Mouse (Mus musculus) hindbrain, embryonic 14.5 days (tissue): ENCODE measurements at regions not wholly inside any gene's neighbourhood (a gene's known extent, or its start where the extent isn't known, plus 50 kb on each side); places are given as distances from the start of the nearest gene placed in this dataset.

Source experiments
- ATAC-seq: fragments of 200-750 bp; cut with Nextera tagmentation; 2 replicates; pipeline ENCODE4 v1.8.0; 2017; ENCODE audit warnings: moderate number of reproducible peaks, mild to moderate bottlenecking, moderate TSS enrichment, moderate library complexity; ENCODE audit not compliant: low FRiP score
- DNase-seq: peaks from one replicate; pipeline ENCODE4 v3.0.0-alpha.2; 2015; ENCODE audit warnings: low spot score
- H3K27ac ChIP-seq: fragments of 300-500 bp; sonication (generic); 2 replicates; pipeline ENCODE4 v1.5.1; 2014; ENCODE audit warnings: mild to moderate bottlenecking, moderate library complexity
- H3K27me3 ChIP-seq: fragments of 300-500 bp; sonication (generic); 2 replicates; pipeline ENCODE4 v1.6.1; 2014; ENCODE audit warnings: mild to moderate bottlenecking, low read length, mixed read lengths; ENCODE audit not compliant: control insufficient read depth, insufficient read depth
- H3K36me3 ChIP-seq: fragments of 300-500 bp; sonication (generic); replicated peaks from 2 replicates; pipeline ENCODE4 v1.6.1; 2014; ENCODE audit not compliant: control insufficient read depth, insufficient read depth
- H3K4me1 ChIP-seq: fragments of 300-500 bp; sonication (generic); replicated peaks from 2 replicates; pipeline ENCODE4 v1.6.1; 2014; ENCODE audit warnings: antibody characterized with exemption, low read length, mixed read lengths; ENCODE audit not compliant: control insufficient read depth, insufficient read depth
- H3K4me2 ChIP-seq: fragments of 300-500 bp; sonication (generic); replicated peaks from 2 replicates; pipeline ENCODE4 v1.6.1; 2014; ENCODE audit warnings: mild to moderate bottlenecking, moderate library complexity
- H3K4me3 ChIP-seq: fragments of 300-500 bp; sonication (generic); replicated peaks from 2 replicates; pipeline ENCODE4 v1.5.1; 2014; ENCODE audit warnings: mild to moderate bottlenecking, low read length
- H3K9ac ChIP-seq: fragments of 300-500 bp; sonication (generic); 2 replicates; pipeline ENCODE4 v1.6.1; 2014
- H3K9me3 ChIP-seq: fragments of 300-500 bp; sonication (generic); 2 replicates; pipeline ENCODE4 v1.6.1; 2016; ENCODE audit warnings: low read length; ENCODE audit not compliant: control insufficient read depth
- WGBS: fragments of 180-500 bp; shearing (Covaris S2); extraction: QIAGEN DNeasy Blood & Tissue Kit; methylation state at CpG from one replicate; pipeline ENCODE4 v1.1.7; 2014; 5-methylcytosine and 5-hydroxymethylcytosine counted together

DNA sequence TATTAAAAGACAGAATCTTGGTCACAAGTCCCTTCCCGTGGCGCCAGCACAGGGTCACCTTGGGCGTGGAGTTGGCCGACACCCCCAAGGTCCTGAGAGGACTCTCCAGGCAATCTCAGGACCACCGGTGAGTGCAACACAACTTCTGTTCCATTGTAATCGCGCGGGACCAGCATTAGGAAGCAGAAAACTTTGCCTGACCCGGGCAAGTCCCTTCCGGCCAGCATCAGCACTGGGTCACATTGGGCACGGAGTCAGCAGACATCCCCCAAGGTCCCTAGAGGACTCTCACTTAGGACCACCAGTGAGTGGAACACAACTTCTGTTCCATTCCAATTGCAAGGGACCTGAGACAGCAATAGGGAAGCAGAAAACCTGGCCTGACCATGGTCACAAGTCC, 1007.3 kb downstream of the Serpinb8 start:
- Histone ChIP-seq H3K4me3 (no peak overlapping the region), H3K4me2 (no peak overlapping the region)
- ATAC-seq, result no peak

More for the DNA sequence above, 1007.3 kb downstream of the Serpinb8 start:
- H3K4me1 ChIP-seq, result no peaks in the 10 kb centered on the region
- H3K36me3 ChIP-seq, result no peaks in the 10 kb centered on the region
- WGBS, result 94% methylated on average over 11 of the region's 11 CpGs
- H3K9me3 ChIP-seq, result no peaks in the 10 kb centered on the region
- no peak for DNase-seq
- H3K9ac ChIP-seq, result no peak overlapping the region
- H3K27me3 ChIP-seq, result no peaks in the 10 kb centered on the region
- H3K27ac ChIP-seq, result no peak overlapping the region
